Mouse (Mus musculus) heart, adult 2 months (tissue): ENCODE measurements around the gene Marf1. TPM values are rescaled to one million over a fixed set of nuclear protein-coding genes. Genes with fewer than 3 reads are reported as not detected.

Source experiments
- DNase-seq, 2 experiments: peaks; one replicate each; pipeline ENCODE4 v3.0.0; 2021
- H3K27ac ChIP-seq: fragments of 200-600 bp; 2 replicates; pipeline ENCODE4 v1.8.1; 2022
- H3K27me3 ChIP-seq: fragments of 200-500 bp; 2 replicates; pipeline ENCODE4 v1.6.1; 2012; ENCODE audit warnings: mild to moderate bottlenecking, low read length, inconsistent platforms, mixed read lengths; ENCODE audit not compliant: control insufficient read depth, insufficient read depth
- H3K36me3 ChIP-seq: fragments of 200-500 bp; 2 replicates; pipeline ENCODE4 v1.6.1; 2012; ENCODE audit warnings: low read length, inconsistent platforms; ENCODE audit not compliant: control insufficient read depth, insufficient read depth
- H3K4me1 ChIP-seq: fragments of 200-500 bp; 2 replicates; pipeline ENCODE4 v1.6.1; 2011; ENCODE audit warnings: low read length; ENCODE audit not compliant: control insufficient read depth, insufficient read depth
- H3K4me3 ChIP-seq: fragments of 200-600 bp; 2 replicates; pipeline ENCODE4 v1.8.1; 2022
- H3K79me2 ChIP-seq: fragments of 200-500 bp; replicated peaks from 2 replicates; pipeline ENCODE4 v1.6.1; 2012; ENCODE audit warnings: mild to moderate bottlenecking, inconsistent platforms, low read length, moderate library complexity, mixed read lengths; ENCODE audit not compliant: control insufficient read depth, insufficient read depth
- H3K9ac ChIP-seq: fragments of 200-500 bp; 2 replicates; pipeline ENCODE4 v1.6.1; 2012; ENCODE audit warnings: low read depth, mild to moderate bottlenecking, control low read depth, inconsistent platforms, low read length, mixed read lengths
- CTCF ChIP-seq: fragments of 200-600 bp; IDR thresholded peaks from 2 replicates; pipeline ENCODE4 v1.8.1; 2022; ENCODE audit warnings: antibody characterized with exemption, mild to moderate bottlenecking, moderate library complexity
- EP300 ChIP-seq: fragments of 200-500 bp; IDR thresholded peaks from 2 replicates; pipeline ENCODE4 v1.6.1; 2011; ENCODE audit warnings: low read depth, low read length, control low read depth; ENCODE audit not compliant: insufficient read depth
- POLR2A ChIP-seq: fragments of 200-500 bp; IDR thresholded peaks from 2 replicates; pipeline ENCODE4 v1.6.1; 2011; ENCODE audit warnings: mild to moderate bottlenecking, low read depth, low read length, control low read depth; ENCODE audit not compliant: insufficient read depth
- WGBS: fragments of 180-500 bp; shearing (Covaris S2); methylation state at CpG from one replicate; pipeline ENCODE4 v1.1.7; 2018; 5-methylcytosine and 5-hydroxymethylcytosine counted together
- intact Hi-C: fragments of 180-260 bp; cut with DNase I; formaldehyde crosslinking; loops from one replicate; pipeline ENCODE4 v1.15.1; 2025
- polyA plus RNA-seq: library from polyadenylated mRNA; depleted of rRNA; stranded (reverse); fragments of >200 nt; gene quantifications from 2 replicates; pipeline ENCODE4 v1.2.3, GENCODE M21; 2012
- total RNA-seq, 2 experiments: library from RNA; stranded (reverse); gene quantifications; 2 replicates each; pipeline ENCODE4 v1.2.3; 2021

Gene Marf1
- total and polyA plus RNA-seq, 3 experiments = 8.3 to 36.1 (median 32.4) TPM

DNA sequence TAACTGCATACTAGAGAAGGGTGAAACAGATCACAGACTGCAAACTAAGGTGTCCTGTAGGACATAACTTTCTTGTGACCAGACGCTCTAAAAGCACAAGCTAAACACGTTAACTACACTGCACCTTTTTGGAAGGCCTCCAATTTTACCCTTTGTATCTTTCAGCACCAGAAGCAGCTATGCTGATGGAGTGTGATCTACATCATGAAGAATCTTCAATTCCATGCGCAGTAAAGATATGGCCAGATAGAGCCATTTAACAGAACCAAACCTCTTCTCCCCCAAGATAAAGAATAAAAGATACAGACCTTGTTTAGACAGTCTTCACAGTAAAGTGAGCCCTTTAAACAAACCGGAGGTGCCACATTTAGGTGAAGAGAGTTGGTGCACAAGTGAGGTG is 11.4 kb downstream of the Marf1 start:
- Histone ChIP-seq H3K27me3 (no peaks in the 10 kb centered on the region), H3K4me3 (no peak overlapping the region), H3K9ac (no peak overlapping the region), H3K4me1 (no peaks in the 10 kb centered on the region), H3K79me2 (peaks cover 5% of the 10 kb centered on the region; the same call in 1 of the 2 replicates), H3K27ac (no peak overlapping the region), H3K36me3 (peaks cover 3% of the 10 kb centered on the region)
- 73% methylated on average over 4 of the region's 4 CpGs for WGBS
- no peak for DNase-seq
- intact Hi-C loops = loop anchor here (10.0 kb wide), 1 partner anchor 327 kb away; no protein-coding TSS in a partner anchor
- TF ChIP-seq POLR2A (no peak), EP300 (no peak), CTCF (no peak)

DNA sequence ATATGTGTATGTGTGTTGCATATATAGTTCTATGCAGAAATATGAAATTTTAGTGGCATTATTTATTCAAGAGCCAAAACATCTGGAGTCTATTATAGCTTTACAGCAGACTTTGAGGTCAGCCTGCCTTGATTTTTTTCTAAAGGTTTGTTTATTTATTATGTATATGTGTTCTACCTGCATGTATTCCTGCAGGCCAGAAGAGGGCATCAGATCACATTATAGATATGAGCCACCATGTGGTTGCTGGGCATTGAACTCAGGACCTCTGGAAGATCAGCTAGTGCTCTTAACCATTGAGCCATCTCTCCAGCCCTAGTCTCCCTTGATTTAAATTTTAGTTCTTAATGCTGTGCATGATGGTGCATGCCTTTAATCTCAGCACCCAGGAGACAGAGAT is 15.4 kb downstream of the Marf1 start:
- TF ChIP-seq POLR2A = no peak
- TF ChIP-seq CTCF = peak; percentile 58
- intact Hi-C loops = loop anchor here (5.0 kb wide), 1 partner anchor 50 kb away; no protein-coding TSS in a partner anchor
- no peak overlapping the region for H3K9ac ChIP-seq
- no peaks in the 10 kb centered on the region for H3K79me2 ChIP-seq
- peaks cover 3% of the 10 kb centered on the region for H3K36me3 ChIP-seq
- no peaks in the 10 kb centered on the region for H3K4me1 ChIP-seq
- H3K27me3 ChIP-seq = no peaks in the 10 kb centered on the region
- no peak overlapping the region for H3K27ac ChIP-seq
- DNase-seq = no peak
- no peak overlapping the region for H3K4me3 ChIP-seq

DNA sequence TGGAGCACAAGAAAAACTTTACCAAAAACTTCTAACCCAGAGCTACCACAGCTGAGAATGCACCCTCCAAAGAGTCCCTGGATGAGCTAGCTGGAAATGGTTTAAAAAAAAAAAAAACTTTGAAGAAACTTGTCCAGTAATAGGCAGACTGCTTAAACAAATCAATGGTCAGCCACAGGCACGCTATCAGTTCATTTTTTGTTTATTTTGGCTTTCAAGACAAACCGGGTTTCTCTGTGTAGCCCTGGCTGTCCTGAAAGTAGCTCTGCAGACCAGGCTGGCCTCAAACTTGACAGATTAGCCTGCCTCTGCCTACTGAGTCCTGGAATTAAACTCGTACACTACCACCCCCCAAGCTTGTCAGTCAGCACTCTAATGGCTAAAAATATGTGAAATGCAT is 19.9 kb downstream of the Marf1 start:
- TF ChIP-seq CTCF (no peak), POLR2A (no peak), EP300 (no peak)
- H3K27me3 ChIP-seq = no peaks in the 10 kb centered on the region
- no peak overlapping the region for H3K9ac ChIP-seq
- intact Hi-C loops = no loop called here
- WGBS = 67% methylated on average over 3 of the region's 3 CpGs
- H3K79me2 ChIP-seq = no peaks in the 10 kb centered on the region
- H3K4me3 ChIP-seq = no peak overlapping the region
- no peaks in the 10 kb centered on the region; the same call in 1 of the 2 replicates for H3K36me3 ChIP-seq
- DNase-seq = no peak
- no peaks in the 10 kb centered on the region for H3K4me1 ChIP-seq
- H3K27ac ChIP-seq = no peak overlapping the region

DNA sequence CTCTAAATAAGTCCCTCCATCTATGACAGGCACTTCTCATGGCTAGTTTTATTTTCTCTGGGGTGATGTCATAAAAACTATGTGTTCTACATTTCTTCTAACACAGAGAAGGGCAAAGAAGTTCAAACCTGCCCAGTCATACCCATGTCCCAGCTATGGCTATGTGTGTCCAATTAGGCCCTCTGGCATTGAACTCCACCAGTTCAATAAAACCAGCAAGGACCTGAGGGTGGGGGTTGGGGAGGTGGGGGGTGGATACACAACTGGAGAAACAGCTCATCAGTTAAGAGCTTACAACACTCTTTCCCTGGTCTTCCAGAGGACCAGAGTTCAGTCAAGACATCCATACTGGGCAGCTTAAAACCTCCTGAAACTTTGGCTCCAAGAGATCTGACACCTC is 24.0 kb downstream of the Marf1 start:
- H3K9ac ChIP-seq = no peak overlapping the region
- intact Hi-C loops = no loop called here
- no peak for TF ChIP-seq EP300
- TF ChIP-seq CTCF = no peak
- no peak for TF ChIP-seq POLR2A
- H3K4me1 ChIP-seq = no peaks in the 10 kb centered on the region
- peaks cover 4% of the 10 kb centered on the region for H3K36me3 ChIP-seq
- no peak overlapping the region for H3K27ac ChIP-seq
- H3K27me3 ChIP-seq = no peaks in the 10 kb centered on the region
- DNase-seq = no peak
- no peaks in the 10 kb centered on the region for H3K79me2 ChIP-seq
- H3K4me3 ChIP-seq = no peak overlapping the region

DNA sequence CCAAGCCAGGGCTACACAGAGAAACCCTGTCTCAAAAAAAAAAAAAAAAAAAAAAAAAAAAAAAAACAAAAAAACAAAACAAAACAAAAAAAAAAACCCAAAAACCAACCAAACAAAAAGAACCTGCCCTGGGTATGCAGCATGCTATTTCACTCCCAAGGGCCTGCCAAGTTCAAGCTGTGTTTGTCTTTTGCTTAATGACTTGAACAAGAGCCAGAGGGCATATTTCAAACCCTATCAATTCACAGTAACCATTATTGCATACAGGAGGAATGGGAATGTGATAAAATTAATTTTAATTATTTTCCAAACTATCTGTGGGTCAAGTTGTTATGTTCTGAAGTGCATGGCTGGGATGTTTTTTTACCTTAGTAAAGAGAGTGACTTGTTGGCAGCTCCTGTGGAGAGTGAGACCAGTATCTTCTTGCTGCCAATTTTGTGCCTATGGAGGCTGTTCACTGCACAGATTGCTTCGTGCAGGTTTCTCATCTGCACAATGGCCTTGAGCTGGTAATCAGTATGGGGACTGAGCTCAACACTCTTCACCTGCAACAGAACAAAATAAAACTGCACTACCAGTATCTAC is 25.1 kb downstream of the Marf1 start:
- no peak overlapping the region for H3K9ac ChIP-seq
- no peaks in the 10 kb centered on the region for H3K4me1 ChIP-seq
- H3K36me3 ChIP-seq = peaks cover 4% of the 10 kb centered on the region
- no peak for DNase-seq
- intact Hi-C loops = no loop called here
- H3K27ac ChIP-seq = no peak overlapping the region
- no peaks in the 10 kb centered on the region for H3K79me2 ChIP-seq
- 67% methylated on average over 1 of the region's 1 CpGs for WGBS
- no peak overlapping the region for H3K4me3 ChIP-seq
- no peaks in the 10 kb centered on the region for H3K27me3 ChIP-seq
- no peak for TF ChIP-seq EP300
- no peak for TF ChIP-seq POLR2A
- no peak for TF ChIP-seq CTCF

DNA sequence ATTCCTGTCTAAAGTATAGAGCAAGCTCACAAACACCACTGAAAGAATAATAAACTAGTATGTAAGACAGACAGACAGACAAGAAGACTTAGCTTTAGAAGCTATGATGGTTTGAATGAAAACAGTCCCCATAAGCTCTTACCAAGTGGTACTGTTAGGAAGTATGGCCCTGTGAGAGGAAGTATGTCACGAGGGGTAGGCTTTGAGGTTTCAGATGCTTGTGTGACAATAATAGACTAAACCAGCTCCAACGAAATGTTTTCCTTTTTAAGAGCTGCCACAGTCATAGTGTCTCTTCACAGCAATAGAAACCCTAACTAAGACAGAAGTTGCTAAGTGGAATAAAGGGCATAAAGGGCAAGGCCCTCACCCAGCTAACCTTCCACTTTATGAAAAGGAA is 28.1 kb downstream of the Marf1 start:
- Histone ChIP-seq H3K27ac (no peak overlapping the region), H3K4me1 (no peaks in the 10 kb centered on the region), H3K36me3 (peaks cover 4% of the 10 kb centered on the region), H3K27me3 (no peaks in the 10 kb centered on the region), H3K79me2 (no peaks in the 10 kb centered on the region), H3K4me3 (no peak overlapping the region), H3K9ac (no peak overlapping the region)
- no peak for DNase-seq
- intact Hi-C loops = no loop called here
- 69% methylated on average over 2 of the region's 2 CpGs for WGBS
- TF ChIP-seq CTCF = no peak
- no peak for TF ChIP-seq EP300
- no peak for TF ChIP-seq POLR2A
